Mouse (Mus musculus) embryo, embryonic 11.5 days (tissue): ENCODE data around the gene Plcb3.

Experiments
- DNase-seq: peaks from one replicate; pipeline ENCODE4 v3.0.0-alpha.2; 2012; ENCODE audit warnings: low read depth, low spot score

Plcb3 gene

DNA sequence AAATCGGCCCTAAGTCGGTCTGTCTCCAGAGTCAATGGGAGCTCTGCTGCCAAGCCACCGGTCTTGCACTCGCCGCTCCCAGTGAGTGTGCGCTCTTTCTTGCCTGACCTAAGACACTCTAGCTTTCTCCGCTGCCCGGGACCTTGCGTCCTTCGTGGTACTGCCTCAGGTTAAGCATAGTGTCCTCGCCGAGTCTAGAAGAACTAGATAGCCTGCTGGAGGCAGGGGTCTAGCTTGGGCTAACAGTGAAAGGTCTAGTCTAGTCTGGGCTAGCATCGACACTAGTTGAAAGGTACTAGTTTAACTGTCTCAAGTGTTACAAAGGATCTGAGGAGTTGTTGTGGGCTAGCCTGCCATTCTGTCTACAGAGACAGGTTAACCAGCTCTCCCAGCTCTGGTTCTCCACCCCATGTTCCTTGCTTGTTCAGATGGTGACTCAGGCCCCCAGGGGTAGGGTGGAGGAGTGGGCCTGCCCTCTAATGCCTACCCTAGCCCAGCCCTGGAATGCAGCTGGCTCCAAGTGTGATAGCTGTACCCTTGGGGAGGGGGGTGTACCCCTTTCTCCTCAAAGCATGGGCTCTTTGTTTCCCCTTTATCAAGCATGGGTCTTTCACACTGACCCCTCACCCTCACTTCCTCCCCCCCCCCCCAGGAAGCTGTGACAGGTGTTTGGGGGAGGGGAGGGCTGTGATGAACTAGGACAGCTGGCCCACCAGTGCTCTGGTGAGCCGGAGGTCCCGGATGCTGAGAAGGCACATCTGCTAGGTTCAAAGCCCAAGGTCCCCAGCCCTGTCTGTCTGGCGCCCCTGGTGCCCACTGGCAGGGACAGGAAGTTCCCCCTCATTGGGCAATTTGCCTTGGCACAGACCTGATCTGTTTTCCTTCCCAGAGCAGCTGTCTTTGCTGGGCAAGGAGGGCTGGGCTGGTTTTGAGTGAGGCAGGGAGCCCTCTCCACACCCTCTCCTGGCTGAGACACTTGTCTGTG lies at the start of gene Plcb3:
TSS of gene Plcb3 (minus strand) at position 934 of the 985 bp plus-strand sequence.
- DNase-seq: no peak

GRCm38 (mm10) chr19:7020224-7020641 lies 44.0 kb upstream of the Plcb3 start:
- peak; percentile 23 for DNase-seq

DNA sequence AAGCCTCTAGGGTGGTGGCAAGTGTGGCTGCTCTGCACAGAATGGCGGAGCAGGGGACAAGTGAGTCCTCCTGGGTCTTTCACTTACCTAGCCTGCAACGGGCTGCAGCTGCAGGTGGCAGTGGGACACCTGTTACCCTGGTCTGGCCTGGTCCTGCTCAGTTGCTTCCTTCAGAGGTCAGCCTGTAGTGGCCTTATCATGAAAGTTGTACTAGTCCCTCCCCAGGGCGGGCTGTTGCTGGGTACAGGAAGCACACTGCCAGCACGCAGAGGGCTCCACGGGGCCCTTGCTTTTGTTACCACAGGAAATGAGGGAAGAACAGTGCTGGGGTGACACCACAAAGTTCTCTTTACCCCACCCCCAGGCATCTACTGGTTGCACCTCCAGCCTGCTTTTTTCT lies 42.9 kb upstream of the Plcb3 start, which contains the start of gene Fermt3:
TSS of gene Fermt3 (minus strand) at position 279 of the 400 bp plus-strand sequence.
- DNase-seq: no peak

DNA sequence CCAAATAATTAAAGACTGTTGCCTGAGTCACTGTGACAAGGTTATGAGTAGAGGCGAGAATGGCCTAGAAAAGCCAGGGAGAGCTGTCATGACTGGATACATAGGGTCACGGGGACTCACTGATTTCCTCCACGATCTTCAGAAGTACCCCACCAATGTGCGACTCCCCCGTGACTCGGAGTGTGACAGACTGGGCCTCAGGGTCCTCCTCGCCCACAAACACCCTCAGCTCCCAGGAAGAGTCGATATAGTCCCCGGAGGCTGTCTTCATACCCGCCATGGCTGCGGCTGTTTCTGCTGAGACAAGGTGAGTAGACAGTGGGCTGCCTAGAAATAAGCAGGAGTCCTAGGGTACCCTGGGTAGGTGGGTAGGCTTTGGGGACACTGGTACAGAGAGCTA lies 42.3 kb upstream of the Plcb3 start:
- DNase-seq: no peak

DNA sequence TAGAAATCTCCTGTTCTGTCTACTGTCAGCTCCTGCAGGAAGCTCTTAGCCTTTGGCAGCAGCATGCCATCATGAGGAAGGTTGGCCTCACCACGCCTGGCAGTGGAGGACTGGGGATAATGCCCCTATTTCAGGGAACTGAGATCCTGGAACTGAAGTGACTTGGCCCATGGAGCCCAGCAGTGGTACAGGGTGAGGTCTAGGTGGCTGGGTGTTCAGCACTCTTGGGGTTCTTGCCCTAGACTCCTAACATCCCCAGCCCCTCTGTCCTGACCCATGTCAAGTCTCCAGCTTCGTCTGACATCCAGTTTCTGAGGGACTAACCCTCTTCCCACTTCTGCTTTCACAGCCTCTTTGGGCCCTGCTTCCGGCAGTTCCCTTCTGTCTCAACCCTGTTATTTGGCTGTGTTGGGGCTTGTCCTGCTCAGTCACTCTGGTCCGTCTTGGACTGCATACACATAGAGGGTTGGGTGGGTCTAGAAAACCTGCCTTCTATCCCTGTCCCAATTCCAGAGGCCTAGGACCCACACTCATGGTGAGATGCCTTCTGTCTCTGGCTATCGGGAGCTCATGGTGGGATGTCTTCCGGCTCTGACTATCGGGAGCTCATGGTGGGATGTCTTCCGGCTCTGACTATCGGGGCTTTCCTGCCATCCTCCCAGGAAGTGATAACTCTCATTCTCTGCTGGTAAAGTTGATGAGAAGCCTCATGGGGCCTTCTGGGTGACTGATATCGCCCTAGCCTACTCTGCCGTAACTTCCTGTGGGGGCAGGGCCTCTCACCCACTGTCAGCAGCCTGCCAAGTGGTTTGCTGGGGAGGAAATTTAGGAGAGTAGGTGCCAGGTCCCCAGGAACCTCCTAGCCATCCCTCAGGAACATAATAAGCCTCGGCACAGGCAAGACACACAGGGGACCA lies 41.5 kb upstream of the Plcb3 start:
- DNase-seq: no peak

DNA sequence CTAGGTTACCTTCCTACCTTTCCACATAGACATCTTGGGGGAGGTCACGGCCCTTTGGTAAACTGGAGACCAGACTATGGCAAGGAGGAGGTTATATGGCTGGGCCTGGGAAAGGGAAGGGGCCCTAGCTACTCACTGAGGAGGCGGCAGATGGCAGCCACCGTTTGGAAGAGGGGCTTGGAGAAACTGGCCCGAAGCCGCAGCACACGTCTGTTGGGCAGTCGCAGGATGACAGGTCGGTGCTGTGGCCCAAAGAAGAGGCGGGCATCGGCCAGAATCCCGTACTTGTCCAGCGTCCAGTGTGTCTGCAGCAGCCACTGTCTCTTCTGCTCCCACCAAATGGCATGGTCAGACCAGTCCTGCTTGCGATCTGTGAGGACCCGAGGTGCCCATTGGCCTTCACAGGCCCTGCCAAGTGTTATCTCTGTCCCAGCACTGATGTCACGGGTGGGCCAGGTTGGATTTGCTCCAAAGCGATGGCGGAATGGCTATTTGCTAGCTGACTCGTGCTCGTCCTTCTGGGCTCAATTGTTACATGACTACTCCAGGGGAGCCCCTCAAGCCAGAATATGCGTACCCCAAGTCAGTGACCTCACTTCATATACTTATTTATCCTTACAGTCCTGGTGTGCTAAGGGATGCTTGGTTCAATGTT lies 38.3 kb upstream of the Plcb3 start:
- DNase-seq: no peak

DNA sequence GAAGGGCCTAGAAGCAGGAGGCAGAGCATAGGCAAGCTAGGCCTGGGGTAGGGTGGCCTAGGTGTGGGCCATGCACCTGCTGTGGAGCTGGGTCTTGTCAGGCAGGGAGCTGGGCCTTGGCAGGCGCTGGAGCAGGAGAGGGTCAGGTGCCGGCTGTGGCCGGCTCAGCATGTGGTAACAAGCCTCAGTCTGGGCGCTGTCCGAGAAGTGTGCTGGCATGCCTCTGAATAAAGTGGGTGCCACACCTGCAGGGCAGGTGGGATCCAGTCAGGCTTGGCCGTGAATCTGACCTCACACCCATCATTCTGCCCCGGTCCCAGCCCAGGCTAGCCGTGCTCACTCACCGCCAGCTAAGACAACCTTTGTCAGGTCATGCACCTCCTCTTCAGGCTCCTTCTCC lies 37.7 kb upstream of the Plcb3 start:
- DNase-seq: no peak

DNA sequence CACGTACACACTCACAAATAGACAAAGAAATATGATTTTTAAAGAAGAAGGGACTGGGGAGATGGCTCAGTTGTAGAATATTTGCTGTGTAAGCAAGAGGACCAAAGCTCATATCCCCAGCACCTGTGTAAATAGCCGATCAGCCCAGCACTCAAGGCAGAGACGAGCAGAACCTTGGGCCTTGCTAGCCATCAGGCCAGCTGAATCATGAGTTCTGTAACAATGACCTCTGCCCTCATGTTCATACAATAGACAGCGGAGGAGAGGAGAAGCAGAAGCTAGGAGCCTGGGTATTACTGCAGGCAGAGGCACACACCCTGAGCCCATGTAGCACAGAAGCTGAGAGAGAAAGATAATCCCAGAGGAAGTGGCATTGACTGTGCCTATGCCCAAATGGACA lies 36.2 kb upstream of the Plcb3 start:
- DNase-seq: no peak

DNA sequence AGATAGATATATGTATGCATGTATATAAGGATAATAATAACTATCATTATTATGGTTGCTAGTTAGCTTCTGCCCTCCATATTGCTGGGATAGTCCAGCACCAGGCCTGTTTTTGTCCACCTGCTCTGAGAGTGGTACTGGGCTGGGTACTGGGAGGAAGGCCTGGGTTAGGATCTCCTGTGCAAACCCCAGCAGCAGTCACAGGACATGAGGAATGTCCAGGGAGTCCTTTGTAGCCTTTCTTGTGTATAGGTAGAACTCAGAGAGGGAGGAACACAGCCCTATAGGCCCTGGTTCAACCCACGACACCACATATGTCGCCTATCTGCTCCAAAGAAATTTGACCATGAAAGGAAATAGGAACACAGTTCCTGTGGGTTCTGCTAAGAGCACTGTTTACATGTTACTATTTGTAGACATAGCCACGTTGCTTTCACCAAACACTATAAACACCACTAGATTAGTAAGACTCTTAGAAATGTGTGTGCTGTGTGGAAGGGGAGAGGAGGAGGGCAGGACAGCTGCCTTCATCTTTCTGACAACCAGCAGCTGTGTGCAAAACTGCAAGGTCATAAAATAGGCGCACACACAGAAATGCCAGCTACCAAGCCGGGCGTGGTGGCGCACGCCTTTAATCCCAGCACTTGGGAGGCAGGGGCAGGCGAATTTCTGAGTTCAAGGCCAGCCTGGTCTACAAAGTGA lies 30.8 kb upstream of the Plcb3 start:
- no peak for DNase-seq

DNA sequence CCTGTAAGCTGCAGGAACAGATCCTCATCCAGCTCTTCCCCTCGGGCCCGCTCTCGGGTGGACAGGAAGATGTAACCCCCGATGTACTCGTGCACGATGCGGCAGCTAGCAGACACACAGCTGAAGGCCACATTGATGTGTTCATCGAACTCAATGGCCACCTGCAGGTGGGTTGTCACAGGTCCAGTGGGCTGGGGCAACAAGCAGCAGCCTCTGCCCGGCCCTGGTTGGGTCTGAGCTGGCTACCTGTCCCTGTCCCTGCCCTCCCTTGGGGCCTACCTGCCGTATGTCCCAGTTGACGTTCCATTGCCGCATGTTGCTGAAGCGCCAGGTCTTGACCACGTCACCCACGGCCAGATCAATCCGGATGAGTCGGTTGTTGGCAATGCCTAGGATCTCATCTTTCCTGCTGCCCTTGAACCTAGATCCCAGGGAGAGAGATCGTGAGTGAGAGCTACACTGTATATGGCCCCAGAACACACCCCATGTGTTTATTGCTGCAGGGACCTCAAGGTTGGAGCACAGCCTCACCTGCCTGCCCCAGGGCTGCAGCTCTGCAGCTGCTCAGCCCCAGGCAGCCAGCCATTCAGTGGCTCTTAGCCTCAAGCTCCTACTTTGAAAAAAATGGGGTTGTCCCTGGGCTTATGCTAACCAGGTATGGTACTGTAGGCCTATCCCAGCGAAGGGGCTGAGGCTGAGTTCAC lies 23.2 kb upstream of the Plcb3 start:
- no peak for DNase-seq

GRCm38 (mm10) chr19:6997721-6998290 lies 21.5 kb upstream of the Plcb3 start:
- DNase-seq: no peak

- DNase-seq: peak; percentile 80
These were observed 19.7 kb upstream of the Plcb3 start, which contains the start of the genes Nudt22 and Trpt1 for GRCm38 (mm10) chr19:6996006-6996405. Nudt22 (minus strand) TSS chr19:6996117. Trpt1 (plus strand) TSS chr19:6996131.

- no peak for DNase-seq
These were observed 19.2 kb upstream of the Plcb3 start for GRCm38 (mm10) chr19:6995255-6995991.

DNA sequence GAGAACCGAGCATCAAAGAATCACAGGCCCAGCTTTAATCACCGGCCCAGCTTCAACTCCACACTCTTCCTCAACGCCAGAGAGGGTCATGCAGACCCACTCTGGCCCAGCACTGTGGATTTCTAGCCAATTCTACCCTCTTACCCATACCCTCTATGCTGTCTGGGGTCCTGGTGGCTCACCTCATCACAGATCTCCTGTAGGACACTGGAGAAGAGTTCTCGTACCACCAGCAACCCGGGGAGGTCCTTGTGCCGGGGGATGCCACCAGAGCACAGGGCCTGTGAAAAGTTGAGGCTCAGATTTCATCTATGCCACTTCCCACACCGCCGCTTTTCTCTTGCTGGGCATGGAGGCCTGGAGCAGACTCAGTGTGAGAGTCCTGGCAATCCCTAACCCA lies 18.2 kb upstream of the Plcb3 start:
- DNase-seq: no peak

- no peak for DNase-seq
These were observed 17.7 kb upstream of the Plcb3 start for GRCm38 (mm10) chr19:6994002-6994401.

DNA sequence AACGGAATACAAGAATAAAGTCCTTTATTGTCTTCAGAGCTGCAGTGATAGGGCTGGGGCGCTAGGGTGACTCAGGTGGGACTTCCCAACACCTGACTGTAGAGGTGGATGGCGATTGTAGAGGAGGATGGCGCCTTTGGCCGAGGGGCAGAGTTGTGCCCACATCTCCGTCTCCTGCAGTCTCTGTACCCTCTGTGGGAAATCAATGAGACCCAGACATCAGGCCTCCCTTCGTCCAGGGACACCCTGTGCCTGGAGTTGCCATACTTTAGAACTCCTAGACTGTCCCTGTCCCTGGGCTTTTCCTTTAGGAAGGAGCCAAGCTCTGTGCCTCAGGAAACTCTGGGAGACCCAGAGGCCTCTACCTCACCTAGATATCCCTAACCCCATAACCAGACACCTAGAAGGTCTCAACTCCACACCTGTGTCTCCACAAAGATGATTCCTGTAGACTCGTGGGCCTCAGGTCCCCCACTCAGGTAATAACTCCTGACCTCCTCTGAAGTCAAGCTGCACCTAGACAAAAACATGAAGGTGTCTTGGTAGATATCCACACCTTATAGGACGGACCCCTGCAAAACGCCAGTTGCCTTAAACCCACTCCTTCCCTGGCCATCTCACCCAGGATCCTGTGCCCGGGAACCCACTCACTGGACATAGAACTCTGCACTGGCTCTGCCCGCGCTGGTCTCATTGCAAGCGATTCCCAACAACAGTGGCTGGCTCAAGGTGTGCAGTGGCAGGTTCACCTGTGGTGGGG lies 16.9 kb upstream of the Plcb3 start:
- DNase-seq: no peak

DNA sequence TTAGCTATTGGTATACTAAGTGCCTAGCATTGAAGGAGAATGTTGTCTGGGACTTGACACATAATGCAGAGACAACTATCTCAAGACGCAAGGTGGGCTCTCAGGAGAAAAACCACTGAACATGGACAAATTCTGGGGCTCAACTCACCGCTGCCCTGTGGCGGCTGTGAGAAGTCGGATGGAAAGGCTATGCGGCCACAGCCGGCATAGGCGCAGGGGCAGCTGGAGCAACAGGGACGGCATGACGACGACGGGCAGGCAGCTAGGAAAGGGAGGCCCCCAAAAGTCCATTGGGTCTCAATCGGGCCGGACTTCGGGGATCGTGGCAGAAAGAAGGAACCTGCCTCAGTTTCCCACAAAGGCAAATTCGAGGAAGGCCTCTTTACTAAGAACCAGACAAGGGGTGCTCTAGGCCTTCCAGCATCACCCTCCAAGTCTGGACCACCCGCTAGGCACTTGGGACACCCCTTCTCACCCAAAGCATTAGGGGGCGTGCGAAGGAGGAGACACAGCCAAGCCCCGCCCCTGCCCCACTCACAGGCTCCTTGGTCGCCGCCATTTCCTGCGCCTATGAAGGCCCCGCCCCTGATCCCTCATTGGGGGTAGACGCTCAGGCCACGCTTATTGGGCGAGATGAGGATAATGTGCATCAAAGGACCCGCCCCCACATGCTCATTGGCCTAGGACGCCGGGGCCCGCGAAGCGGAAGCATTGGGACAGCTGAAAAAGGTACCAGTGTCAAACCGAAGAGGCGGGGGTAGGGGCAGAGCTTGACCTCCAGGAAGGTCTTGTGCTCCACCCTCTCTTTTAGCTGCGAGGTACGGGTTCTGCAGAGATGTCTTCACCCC lies 16.0 kb upstream of the Plcb3 start, which contains the start of gene Dnajc4:
TSS of gene Dnajc4 (minus strand) at position 562 of the 848 bp plus-strand sequence.
- peak; percentile 93 for DNase-seq
